Mouse (Mus musculus) olfactory bulb, adult 2 months (tissue): ENCODE measurements around the gene Ppm1h. TPM values are rescaled to one million over a fixed set of nuclear protein-coding genes. Genes with fewer than 3 reads are reported as not detected.
A peak's percentile ranks its signal among the peaks of the same experiment; 100 is the strongest.

ENCODE experiments used
- H3K27ac ChIP-seq: fragments of 200-500 bp; 2 replicates; pipeline ENCODE4 v1.5.1; 2012; ENCODE audit warnings: low read depth, low read length; ENCODE audit not compliant: insufficient read depth
- H3K4me1 ChIP-seq: fragments of 200-500 bp; 2 replicates; pipeline ENCODE4 v1.6.1; 2012; ENCODE audit warnings: low read length; ENCODE audit not compliant: control insufficient read depth, insufficient read depth
- H3K4me3 ChIP-seq: fragments of 200-500 bp; 2 replicates; pipeline ENCODE4 v1.5.1; 2012; ENCODE audit warnings: mild to moderate bottlenecking, low read depth, low read length, moderate library complexity; ENCODE audit not compliant: insufficient read depth
- CTCF ChIP-seq: fragments of 200-500 bp; IDR thresholded peaks from 2 replicates; pipeline ENCODE4 v1.5.1; 2012; ENCODE audit warnings: low read depth, mild to moderate bottlenecking, low read length, moderate library complexity; ENCODE audit not compliant: insufficient read depth
- POLR2A ChIP-seq: fragments of 200-500 bp; IDR thresholded peaks from 2 replicates; pipeline ENCODE4 v1.6.1; 2012; ENCODE audit warnings: mild to moderate bottlenecking, low read depth, low read length, moderate library complexity; ENCODE audit not compliant: insufficient read depth
- WGBS: fragments of 180-500 bp; shearing (Covaris S2); methylation state at CpG from one replicate; pipeline ENCODE4 v1.1.7; 2018; 5-methylcytosine and 5-hydroxymethylcytosine counted together
- polyA plus RNA-seq: library from polyadenylated mRNA; stranded (reverse); fragments of >200 nt; gene quantifications from 2 replicates; pipeline ENCODE4 v1.2.4, GENCODE M21; 2012; ENCODE audit warnings: low replicate concordance; ENCODE audit not compliant: missing spikeins, insufficient read depth, insufficient read length

Ppm1h gene
- polyA plus RNA-seq, 1 experiment, result not detected

DNA sequence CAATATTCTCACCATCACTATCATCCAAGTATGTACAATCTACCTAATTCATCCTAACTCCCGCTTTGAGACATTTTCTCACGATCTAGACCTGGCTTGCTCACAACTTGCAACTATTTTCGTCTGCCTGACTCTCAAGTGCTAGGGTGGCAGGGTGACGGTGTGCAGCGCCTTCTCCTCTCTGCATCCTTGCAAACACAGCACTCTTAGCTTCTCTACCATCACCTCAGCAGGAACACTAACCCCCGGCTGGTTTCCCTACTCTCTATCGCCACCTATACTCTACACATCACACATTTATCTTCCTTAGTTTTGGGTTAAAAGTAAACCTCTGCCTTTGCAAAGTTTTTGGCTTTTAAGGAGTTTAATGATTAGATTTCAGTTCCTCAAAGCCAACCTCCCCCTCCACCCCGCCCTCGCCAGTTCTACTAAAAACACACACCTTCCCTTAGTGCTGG is 309.1 kb downstream of the Ppm1h start:
- H3K4me1 ChIP-seq, result peaks cover 16% of the 10 kb centered on the region
- 17% methylated on average over 9 of the region's 9 CpGs for WGBS
- H3K4me3 ChIP-seq, result no peak overlapping the region
- no peak for TF ChIP-seq POLR2A
- no peak for TF ChIP-seq CTCF
- H3K27ac ChIP-seq, result no peak overlapping the region

DNA sequence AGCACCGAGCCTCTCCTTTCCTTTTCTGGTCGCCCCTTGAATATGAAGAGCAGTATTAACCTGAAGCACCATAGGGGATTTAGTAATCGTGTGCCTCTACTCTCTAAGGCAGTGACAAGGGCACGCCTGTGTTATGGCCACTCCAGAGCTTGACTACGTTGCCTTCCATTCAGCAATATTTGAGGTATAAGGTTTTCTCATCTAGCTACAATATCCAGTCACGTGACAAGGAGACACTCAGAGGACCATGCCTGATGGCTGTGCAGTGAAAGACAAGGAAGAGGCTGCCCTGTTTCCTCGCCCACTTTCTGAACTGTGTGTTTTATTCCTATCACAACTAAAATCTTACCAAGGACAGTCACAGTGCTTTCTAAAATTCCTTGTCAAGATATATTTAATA is 309.8 kb downstream of the Ppm1h start:
- TF ChIP-seq CTCF (no peak), POLR2A (no peak)
- Histone ChIP-seq H3K4me1 (peaks cover 16% of the 10 kb centered on the region), H3K4me3 (no peak overlapping the region), H3K27ac (no peak overlapping the region)
- WGBS, result 74% methylated on average over 7 of the region's 7 CpGs

GRCm38 (mm10) chr10:122989916-122990315 is 311.4 kb downstream of the Ppm1h start:
- Histone ChIP-seq H3K4me3 (no peak overlapping the region), H3K4me1 (peaks cover 19% of the 10 kb centered on the region), H3K27ac (no peak overlapping the region)
- TF ChIP-seq CTCF, result no peak
- TF ChIP-seq POLR2A, result no peak
- WGBS, result 74% methylated on average over 9 of the region's 9 CpGs

GRCm38 (mm10) chr10:122990606-122991005 is 312.0 kb downstream of the Ppm1h start:
- Histone ChIP-seq H3K4me1 (peaks cover 21% of the 10 kb centered on the region), H3K4me3 (no peak overlapping the region), H3K27ac (peak overlapping the region; percentile 79)
- no peak for TF ChIP-seq POLR2A
- no peak for TF ChIP-seq CTCF
- 62% methylated on average over 6 of the region's 6 CpGs for WGBS

DNA sequence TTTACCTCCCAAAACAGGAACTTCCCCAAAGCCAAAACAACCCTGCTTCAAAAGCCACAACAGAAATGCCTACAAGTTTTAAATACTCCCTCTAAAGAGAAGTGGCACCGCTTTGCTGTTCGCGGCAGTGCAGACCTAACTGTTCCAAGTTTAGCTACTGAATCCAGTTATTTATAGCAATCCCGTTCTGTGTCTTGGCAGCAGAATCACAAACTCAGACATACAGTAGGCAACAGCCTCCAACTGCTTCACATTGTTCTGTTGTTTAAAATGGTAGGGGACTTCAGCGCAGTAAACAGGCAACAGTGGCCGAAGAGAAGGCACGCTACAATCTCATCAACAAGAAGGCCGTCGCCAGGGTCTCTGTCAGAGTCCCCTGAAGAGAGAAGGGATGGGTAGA is 312.5 kb downstream of the Ppm1h start:
- Histone ChIP-seq H3K27ac (peak overlapping the region; percentile 81), H3K4me3 (no peak overlapping the region)
- TF ChIP-seq CTCF (no peak), POLR2A (no peak)

GRCm38 (mm10) chr10:122991648-122992047 is 313.1 kb downstream of the Ppm1h start:
- TF ChIP-seq CTCF (no peak), POLR2A (no peak)
- Histone ChIP-seq H3K4me1 (peaks cover 22% of the 10 kb centered on the region), H3K4me3 (no peak overlapping the region), H3K27ac (peak overlapping the region; percentile 81)
- 40% methylated on average over 9 of the region's 9 CpGs for WGBS

More for the DNA sequence above, 312.5 kb downstream of the Ppm1h start:
- peaks cover 22% of the 10 kb centered on the region for H3K4me1 ChIP-seq
- 15% methylated on average over 9 of the region's 9 CpGs for WGBS

DNA sequence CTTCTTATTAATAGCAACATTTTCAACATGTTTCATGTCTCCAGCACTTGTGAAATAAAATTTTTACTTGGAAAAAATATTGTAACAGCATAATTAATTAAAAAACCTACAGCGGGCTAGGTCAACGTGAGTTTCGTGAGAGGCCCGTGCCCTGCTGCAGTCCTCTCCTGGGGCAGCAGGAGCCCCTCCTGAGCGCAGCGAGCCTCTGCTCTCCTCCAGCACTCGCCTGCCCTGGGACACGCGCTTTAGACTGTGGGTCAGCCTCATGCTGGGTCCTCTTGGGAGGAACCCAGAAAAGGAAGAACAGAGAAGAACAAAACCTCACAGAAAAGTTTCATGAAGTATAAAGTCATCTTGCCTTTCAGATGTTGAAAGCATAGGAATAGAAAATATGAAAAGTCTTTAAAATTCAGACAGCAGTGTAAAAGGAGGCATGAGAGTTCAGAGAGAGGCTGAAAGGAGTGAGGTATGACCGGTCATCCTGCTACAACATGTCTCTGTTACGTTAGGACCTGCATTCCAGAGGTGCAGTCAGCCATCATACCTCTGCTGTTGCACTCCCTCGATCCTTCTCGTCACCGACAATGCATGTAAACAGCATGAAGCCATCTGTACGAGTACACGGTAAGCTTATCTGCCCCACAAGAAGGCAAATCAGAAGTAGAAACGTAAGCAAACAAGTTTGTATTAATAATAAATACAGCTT is 316.0 kb downstream of the Ppm1h start:
- H3K4me1 ChIP-seq, result peaks cover 20% of the 10 kb centered on the region
- WGBS, result 77% methylated on average over 17 of the region's 17 CpGs
- H3K27ac ChIP-seq, result no peak overlapping the region
- TF ChIP-seq POLR2A (no peak), CTCF (no peak)
- no peak overlapping the region for H3K4me3 ChIP-seq

Other genes starting within 250 kb of the Ppm1h start
- not detected in 2 replicates for gene Avpr1a, start 230.3 kb upstream of the Ppm1h start, polyA plus RNA-seq